Mouse (Mus musculus) right cerebral cortex, postnatal 4 days (tissue): ENCODE data around the gene E130116L18Rik.
"Not testable (repeated sequence)": the region's sequence is repeated elsewhere in the genome, so short reads cannot be mapped to it uniquely, and the experiment has no call there.

Experiments used
- DNase-seq: peaks from one replicate; pipeline ENCODE4 v3.0.0-alpha.2; 2022

The E130116L18Rik gene

DNA sequence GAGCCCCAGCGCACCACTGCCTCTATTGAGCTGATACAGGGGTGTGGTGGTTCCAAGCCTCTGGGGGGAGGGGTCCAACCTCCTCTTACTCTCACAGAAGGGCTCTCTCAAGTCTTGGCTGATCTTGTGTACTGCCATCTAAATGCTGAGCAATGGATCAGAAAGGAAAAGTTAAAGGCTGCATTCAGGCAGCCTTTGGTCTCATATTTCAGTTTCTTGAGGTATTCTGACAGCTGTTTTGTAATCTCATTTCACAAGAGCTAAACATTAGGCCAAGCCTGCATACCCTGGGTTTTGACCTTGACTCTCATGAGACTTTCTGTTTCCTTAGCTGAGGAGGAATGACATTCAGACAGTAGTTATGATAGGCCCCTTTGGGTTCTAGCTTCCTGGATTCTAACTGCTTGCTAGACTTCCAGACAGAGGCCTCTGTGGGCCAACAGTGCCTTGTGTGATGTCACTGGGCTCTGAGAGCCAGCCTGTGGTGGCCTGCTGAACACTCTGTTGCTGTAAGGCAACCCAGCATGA, 41.9 kb downstream of the E130116L18Rik start, which contains the start of gene Galntl5:
Galntl5 (plus strand) TSS at position 457 of the 528 bp plus-strand sequence.
- DNase-seq: no peak

DNA sequence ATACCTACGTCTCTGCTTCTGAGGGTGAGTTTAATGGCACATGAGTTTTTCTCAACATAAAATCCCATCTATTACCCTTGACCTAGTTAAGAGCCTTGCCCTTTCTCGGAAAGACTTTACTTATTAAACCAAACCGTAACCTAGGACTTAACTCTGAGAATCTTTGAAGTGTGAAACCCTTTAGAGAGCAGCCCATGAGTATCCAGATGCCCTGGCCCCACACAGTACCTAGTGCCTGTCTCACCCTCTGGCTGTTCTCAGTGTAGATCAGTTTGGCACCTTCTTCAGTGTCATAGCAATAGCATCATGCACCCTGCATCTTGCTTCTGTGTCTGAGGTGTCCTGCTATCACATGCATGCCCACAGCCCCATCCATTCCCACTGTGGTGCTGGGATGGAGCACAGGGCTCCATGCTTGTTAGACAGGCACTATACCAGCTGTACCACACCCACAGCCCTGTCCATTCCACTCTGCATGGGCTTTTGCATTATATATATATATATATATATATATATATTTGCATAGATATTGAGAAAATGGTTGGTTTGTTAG, 42.9 kb downstream of the E130116L18Rik start:
- DNase-seq: no peak

DNA sequence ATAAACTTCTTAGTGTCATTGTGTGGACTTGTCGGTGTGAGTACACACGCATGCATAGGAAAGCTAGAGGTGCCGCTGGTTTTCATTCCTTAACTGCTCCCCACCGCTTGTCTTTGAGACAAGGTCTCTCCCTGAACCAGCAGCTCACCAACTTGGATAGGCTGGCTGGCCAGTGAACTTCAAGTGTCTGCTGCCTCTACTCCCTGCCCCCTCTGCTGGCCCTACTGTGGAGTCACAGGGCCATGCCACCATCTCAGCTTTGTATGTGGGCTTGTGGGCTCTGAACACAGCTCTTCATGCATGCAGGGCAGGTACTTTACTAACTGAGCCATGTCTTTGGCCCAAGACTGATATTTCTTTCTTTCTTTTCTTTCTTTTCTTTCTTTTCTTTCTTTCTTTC, 43.7 kb downstream of the E130116L18Rik start:
- DNase-seq: no peak

DNA sequence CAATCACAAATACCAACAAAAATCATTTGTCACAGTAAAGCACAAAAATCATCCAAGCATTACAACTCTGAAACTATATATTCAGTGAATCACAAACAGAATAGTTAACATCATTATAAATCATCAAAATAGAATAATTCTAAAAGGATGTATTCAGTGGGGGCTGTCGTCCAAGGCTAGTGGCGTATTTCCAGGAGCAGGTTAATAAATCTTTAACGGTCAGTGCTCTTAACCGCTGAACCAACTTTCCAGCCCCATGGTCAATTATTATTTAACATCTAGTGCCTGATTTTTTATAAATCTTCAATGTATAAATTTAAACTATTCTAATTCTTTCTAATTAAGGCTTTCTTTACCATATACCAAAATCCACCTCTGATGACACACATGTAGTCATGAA, 44.4 kb downstream of the E130116L18Rik start:
- not testable (repeated sequence) for DNase-seq

DNA sequence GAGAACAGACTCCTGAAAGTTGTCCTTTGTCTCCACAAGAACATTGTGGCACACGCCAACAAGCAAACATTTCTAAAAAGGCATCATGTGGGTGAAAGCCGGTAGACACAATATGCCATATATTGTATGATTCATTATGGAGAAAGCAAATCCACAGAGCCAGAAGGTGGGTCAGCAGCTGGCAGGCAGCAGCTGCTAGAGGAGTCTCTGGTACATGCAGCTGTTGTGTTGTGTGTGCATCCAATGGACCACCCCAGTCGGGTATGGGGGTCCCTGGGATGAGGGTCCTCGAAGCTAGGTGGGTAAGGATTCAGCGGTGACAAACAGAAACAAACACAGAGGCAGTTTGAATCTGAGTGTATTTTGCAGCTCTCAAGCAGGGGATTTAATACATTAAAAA, 45.0 kb downstream of the E130116L18Rik start:
- DNase-seq: not testable (repeated sequence)
